Mouse (Mus musculus): ENCODE data around the gene Trappc10.
A peak's percentile ranks its signal among the peaks of the same experiment; 100 is the strongest.

The Trappc10 gene

GRCm38 (mm10) chr10:78159252-78159878 lies 85.1 kb downstream of the Trappc10 start:
- DNase-seq: peak; percentile 60

GRCm38 (mm10) chr10:78158041-78158440 lies 86.4 kb downstream of the Trappc10 start:
- no peak for DNase-seq

- DNase-seq: no peak
Measured at GRCm38 (mm10) chr10:78156926-78157325, 87.5 kb downstream of the Trappc10 start.

- no peak for DNase-seq
Measured at GRCm38 (mm10) chr10:78148834-78149766, 95.3 kb downstream of the Trappc10 start.

GRCm38 (mm10) chr10:78147908-78148441 lies 96.5 kb downstream of the Trappc10 start:
- DNase-seq: no peak

- no peak for DNase-seq
Measured at GRCm38 (mm10) chr10:78143727-78144505, 100.5 kb downstream of the Trappc10 start.

GRCm38 (mm10) chr10:78140843-78141242 lies 103.6 kb downstream of the Trappc10 start:
- no peak for DNase-seq

- DNase-seq: no peak
Measured at GRCm38 (mm10) chr10:78140251-78140600, 104.2 kb downstream of the Trappc10 start.

- no peak for DNase-seq
Measured at GRCm38 (mm10) chr10:78139572-78140250, 104.7 kb downstream of the Trappc10 start.

- DNase-seq: no peak
Measured at GRCm38 (mm10) chr10:78138812-78139523, 105.5 kb downstream of the Trappc10 start.

- no peak for DNase-seq
Measured at GRCm38 (mm10) chr10:78137191-78137590, 107.2 kb downstream of the Trappc10 start.
